Mouse (Mus musculus) spleen, embryonic (tissue): ENCODE measurements around the gene Prr23a3.

Experiments
- CTCF ChIA-PET: fragments of 350-600 bp; sonication (Branson Sonifier 250); formaldehyde crosslinking; loops from one replicate; lab custom pipeline; 2022; lab: Charles Lee

The Prr23a3 gene

DNA sequence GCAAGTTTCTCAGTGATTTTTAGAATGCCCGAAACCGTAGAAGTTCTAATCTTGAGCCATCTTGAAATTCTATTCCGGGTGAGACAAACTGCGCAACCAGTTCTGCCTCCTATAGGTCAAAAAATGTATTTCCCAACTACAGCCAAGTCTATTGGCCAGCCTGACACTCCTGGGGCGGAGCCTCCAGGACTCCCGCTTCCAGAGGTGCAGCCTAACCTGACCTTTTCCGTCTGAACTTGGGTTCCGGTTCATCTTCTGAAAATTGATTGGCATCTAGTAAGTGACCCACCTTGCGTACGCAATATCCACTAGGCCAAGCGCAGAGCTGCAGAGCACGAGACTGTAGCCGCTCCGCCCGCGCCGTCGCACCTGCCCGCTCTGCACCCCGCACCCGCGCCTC lies at the start of gene Prr23a3:
Prr23a3 (plus strand) TSS at position 197 of the 400 bp plus-strand sequence.
- CTCF ChIA-PET, result no interaction called here

DNA sequence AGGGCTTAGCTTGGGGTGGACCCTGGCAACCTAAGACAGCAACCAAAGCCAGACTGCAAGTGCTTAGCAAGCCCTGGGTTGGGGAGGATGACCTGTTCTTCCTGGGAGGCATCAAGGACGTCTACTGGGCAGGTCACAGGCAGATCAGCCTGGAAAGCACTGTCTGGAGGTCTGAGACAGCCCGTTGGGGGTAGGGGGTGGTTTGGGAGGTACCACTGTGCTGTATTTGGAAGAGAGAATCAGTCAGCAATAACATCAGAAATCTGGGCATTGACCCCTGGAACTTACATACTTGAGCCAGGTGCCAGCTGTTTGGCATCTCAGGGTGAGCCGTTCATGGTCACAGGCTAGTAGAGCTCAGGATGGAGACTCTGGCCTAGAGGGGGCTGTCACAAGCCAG lies 48.5 kb upstream of the Prr23a3 start:
- CTCF ChIA-PET, result no interaction called here

DNA sequence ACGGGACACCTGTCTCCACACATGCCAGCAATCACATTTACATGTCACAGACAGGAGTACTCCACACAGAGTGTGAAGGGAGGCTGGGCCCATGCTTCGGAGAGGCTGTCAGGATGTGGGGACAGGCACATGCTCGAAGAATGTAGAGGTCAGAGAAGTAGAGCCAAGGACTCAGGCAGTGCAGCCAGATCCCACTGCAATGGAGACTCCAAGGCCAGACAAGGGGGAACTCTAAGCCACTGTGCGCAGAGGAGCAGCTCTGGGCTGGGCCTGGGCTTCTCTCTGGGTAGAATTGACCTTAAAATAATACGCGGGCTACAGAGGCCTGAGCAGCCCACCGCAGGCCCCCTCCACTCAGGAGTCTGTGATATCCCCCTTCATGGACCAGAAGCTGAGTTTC lies 47.0 kb upstream of the Prr23a3 start:
- CTCF ChIA-PET, result no interaction called here

DNA sequence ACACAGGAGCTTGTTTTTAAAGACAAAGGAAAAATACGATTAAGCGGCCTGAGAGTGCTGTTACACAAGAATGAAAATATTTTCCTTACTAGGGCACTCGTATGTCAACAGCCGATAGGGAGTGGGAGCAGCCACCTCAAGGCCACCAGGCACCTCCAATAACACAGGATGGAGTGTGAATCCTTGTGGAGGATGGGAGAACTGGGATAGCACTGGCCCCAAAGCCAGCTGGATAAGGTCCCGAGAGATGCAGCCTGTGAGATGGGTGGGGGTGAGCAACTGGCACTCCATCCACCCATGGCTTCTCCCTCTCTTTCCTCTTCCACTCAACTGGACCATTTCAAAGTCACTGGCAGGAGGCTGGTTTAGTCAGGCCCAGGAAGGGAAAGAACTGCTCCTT lies 45.6 kb upstream of the Prr23a3 start:
- CTCF ChIA-PET, result no interaction called here

DNA sequence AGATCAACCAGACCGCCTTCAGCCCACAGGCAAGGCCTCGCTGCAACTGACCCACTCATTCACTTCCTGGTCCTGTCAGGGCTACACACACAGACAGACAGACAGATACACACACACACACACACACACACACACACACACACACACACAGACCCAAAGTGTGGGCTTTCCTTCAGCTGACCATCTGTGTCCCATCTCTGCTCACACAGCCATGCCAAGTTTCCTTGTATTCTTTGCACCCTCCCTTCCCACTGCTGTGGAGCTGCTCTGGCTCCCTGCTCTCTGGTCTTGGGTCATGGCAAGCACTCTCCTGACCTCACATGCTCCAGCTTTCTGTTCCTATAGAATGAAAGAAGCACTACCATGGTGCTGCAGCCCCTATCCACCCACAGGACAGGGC lies 45.1 kb upstream of the Prr23a3 start:
- CTCF ChIA-PET, result no interaction called here

DNA sequence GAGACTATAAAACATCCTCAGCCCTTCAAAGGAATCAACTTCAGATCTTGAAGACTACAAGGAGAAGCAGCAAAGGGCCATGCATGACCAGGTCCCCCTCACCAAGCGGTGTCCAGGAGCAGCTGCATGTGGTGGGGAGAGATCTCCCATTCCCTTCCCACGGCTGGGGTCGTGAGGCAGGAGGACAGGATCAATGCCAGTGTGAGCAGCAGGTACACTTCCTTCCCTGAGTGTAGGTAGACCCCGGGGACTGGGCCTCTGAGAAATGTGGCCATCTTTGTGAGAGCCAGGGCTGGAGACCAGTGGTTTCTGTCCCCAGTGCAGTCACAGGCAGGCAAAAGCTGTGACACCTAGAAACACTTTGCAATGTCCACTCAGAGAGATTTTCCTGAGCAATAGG lies 44.1 kb upstream of the Prr23a3 start:
- CTCF ChIA-PET, result no interaction called here

DNA sequence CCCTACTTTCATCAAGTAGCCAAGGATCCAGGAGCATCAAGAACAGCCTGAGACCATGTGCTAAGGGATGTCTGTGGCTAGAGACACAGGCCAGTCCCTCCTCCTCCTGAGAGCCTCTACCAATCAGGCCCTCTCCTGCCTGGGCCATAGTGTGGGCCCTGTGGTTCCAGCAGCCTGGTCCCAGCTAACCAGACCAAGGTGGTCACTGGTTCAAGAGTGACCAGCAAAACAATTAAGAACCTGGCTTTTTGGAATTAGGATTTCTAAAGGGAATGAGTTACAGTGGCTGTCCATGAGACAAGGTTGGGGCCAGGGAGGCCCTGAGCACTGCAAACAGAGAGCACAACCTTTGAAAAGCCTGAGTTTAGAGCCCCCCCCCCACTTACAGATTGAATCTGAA lies 43.5 kb upstream of the Prr23a3 start:
- CTCF ChIA-PET, result no interaction called here

DNA sequence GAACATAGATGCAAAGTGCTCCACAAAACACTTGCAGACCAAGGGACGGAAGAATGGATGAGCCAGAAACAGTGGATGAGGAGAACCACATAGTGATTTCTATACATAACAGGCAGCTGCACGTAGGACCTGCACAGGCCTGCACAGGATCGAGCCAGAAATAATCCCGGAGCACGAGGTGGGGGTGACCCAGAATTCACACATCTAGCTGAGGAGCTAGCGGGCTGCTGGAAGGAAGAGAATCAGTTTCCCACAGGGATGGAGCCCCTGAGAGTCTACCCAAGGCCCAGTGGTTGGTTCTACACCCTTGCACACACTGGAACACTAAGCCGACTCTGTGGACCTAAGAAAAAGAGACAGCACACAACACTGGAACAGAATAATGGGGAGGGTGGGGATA lies 40.8 kb upstream of the Prr23a3 start:
- CTCF ChIA-PET, result no interaction called here

DNA sequence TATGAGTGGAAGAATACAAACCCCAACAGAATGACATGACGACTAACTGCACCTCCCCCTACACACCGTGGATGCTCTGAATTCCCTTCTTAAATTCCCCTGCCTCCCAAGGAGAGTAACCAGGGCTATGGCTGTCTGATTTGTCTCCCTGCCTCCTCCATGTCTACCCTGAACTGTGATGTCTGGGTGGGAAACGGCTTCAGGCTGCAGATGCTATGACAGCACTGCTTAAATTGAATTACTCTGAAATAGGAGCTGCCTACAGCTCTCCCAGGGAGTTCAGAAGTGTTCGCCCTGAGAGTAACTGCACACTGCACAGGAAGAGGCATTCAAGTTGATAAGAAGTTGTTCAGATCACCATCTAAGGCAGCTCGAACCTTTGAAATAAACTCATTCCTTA lies 35.1 kb upstream of the Prr23a3 start:
- CTCF ChIA-PET, result no interaction called here

DNA sequence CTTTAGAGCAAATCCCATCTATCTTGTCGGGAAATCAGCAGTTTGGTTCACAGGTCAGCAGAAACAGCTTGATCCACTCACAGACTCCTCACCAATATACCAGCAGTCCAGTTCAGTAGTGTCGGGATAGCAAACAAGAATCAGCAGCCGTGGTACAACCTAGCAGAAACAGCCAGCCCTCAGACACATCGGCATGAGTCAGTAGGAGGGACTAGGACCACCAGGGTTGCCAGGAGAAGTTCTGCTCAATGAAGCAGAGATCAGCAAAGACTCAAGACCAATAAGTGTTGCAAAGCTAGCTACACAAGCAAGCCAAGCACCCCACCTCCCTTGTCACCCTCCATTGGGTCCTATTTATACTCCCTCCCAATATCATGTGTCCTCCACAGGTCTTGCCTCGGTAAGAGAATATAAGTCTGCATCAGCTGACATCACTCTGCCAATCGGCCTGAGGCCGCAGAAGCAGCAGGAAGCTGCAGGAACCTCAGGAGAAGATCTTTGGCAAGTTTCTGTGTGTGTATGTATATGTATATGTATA lies 27.0 kb upstream of the Prr23a3 start:
- CTCF ChIA-PET, result no interaction called here

DNA sequence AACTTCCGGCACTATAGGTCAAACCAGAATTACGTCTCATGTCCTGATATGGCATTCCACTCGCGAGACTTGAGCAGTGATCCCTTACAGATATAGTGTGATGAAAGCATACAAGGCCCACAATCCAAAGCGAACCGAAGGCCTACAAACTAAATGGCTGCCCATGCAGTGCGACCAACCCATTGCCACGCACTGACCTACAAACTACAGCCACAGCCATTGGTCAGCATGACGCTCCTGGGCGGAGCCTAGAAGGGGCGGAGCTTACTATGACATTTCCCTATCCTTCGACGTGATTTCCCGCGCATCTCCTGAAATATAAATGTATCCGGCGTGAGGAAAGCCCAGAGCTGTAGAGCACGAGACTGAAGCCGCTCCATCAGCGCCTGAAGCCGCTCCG lies 22.4 kb upstream of the Prr23a3 start, which contains the start of gene Prr23a1:
Prr23a1 (plus strand) TSS at position 387 of the 400 bp plus-strand sequence.
- CTCF ChIA-PET, result no interaction called here

DNA sequence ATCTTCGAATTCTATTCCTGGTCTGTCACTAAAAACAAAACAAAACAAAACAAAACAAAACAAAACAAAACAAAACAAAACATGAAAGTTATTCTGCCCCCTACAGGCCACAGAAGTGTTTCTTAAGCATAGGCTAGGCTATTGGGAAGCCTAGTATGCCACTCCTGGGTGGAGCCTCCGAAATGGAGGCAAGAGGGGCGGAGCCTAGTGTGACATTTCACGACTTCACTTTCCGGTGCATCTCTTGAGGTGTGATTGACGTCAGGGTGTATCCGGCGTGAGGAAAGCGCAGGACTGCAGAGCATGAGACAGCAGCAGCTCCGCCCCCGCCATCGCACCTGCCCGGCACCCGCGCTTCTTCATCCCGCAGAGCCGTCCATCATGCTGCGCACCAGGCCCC lies 8.4 kb upstream of the Prr23a3 start, which contains the start of gene Prr23a2:
Prr23a2 (plus strand) TSS at position 285 of the 400 bp plus-strand sequence.
- CTCF ChIA-PET, result no interaction called here

DNA sequence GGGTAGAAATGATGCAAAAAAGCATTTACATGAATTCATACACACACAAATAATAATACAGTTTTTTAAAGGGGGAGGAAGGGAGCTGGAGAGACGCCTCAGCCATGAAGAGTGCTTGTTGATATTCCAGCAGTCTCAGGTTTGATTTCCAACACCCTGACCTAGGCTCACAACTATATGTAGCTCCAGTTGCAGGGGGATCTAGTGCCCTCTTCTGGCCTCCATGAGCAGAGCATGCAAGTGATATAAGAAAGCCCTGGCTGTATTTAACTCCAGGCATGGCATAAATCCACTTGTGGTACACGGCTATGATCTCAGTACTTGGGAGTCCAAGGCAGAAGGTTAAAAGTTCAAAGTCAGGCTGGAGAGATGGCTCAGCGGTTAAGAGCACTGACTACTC lies 1.1 kb upstream of the Prr23a3 start:
- CTCF ChIA-PET, result no interaction called here

DNA sequence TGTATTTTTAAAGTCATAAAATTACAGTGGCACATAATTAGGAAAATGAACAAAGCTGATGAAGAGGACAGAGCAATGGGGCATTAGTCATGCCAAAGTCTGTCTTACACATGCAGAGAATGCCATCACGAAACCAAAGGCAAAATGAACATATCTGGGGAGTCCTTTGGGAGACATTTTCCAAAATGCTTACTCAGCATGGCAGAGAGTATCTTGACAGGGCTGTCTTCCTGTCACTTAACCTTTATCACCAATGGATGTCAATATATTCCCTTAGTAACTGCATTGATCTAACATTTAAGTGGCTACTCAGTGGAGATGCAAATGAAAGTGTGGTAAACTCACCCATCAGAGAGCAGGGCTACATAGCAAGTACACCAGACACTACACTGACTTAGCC lies 36.9 kb downstream of the Prr23a3 start:
- CTCF ChIA-PET, result no interaction called here

DNA sequence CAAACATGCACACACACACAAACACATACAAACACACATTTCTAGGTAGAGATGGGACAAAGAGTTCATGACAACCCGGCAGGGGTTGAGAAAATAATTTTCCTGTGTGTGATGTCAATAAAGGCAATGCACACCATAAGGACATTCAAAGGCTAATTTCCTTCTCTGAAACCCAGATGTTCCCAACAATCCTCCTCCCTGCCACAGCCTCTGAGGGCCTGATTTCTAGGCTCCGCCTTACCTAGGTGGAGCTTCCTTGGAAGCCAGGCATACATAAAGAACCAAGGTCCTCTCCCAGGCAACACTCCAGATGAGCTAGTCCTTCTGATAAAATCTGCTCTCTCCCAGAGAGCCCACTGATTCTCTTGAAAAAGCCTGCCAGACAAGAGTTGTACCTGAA lies 38.3 kb downstream of the Prr23a3 start, which contains the start of gene 7420426K07Rik:
7420426K07Rik (plus strand) TSS at position 301 of the 400 bp plus-strand sequence.
- CTCF ChIA-PET, result no interaction called here
